Comparison of ENCODE assay signal across 24 mouse cellular contexts in genomic region chr10:108525506-108525905, GRCm38 (mm10).
DNase-seq lines count a peak whose midpoint lies in the region; ATAC-seq lines count a peak whose summit lies in the region.
"Had no signal": no experiment of that assay in that cellular context is flagged by ENCODE, and none has a peak within 500 bp of the region (broad histone marks: within the 10 kb centered on the region; RNA-seq: fewer than 3 reads in every experiment).

No protein-coding gene starts in this region.

- H3K4me2 ChIP-seq in hindbrain, embryonic 11.5 days (replicated peaks; ENCODE audit: low read depth, low read length), result no peak overlapping the region
- no peak overlapping the region for H3K4me2 ChIP-seq in midbrain, embryonic 15.5 days
- H3K4me2 ChIP-seq: forebrain, embryonic 12.5 days; heart, embryonic 15.5 days; limb, embryonic 12.5 days; liver, embryonic 15.5 days; lung, embryonic 14.5 days had no signal

- no peak overlapping the region for H3K4me3 ChIP-seq in hindbrain, embryonic 11.5 days (ENCODE audit: low read depth, low read length)
- no peak overlapping the region for H3K4me3 ChIP-seq in hindbrain, embryonic 10.5 days
- H3K4me3 ChIP-seq in midbrain, embryonic 15.5 days, result no peak overlapping the region
- H3K4me3 ChIP-seq: erythroblast, embryonic 14.5 days; forebrain, embryonic 12.5 days; heart, embryonic 10.5 days; heart, embryonic 15.5 days; limb, embryonic 12.5 days; liver, embryonic 15.5 days had no signal

- no peaks in the 10 kb centered on the region for H3K27me3 ChIP-seq in hindbrain, embryonic 11.5 days (ENCODE audit: control insufficient read depth, insufficient read depth, low read length)
- H3K27me3 ChIP-seq in hindbrain, embryonic 10.5 days (ENCODE audit: insufficient read depth, poor library complexity, severe bottlenecking), result no peaks in the 10 kb centered on the region
- no peaks in the 10 kb centered on the region for H3K27me3 ChIP-seq in midbrain, embryonic 15.5 days (replicated peaks)
- H3K27me3 ChIP-seq: heart, embryonic 15.5 days; limb, embryonic 12.5 days; liver, embryonic 15.5 days; Patski had no signal

- no peak overlapping the region for H3K27ac ChIP-seq in hindbrain, embryonic 11.5 days (ENCODE audit: low read depth, low read length)
- no peak overlapping the region for H3K27ac ChIP-seq in hindbrain, embryonic 10.5 days
- 0 out of 2 replicates have a peak overlapping the region, but pooled peaks have one; percentile 3 for H3K27ac ChIP-seq in midbrain, embryonic 15.5 days
- H3K27ac ChIP-seq: forebrain, embryonic 12.5 days; heart, embryonic 15.5 days; limb, embryonic 12.5 days; liver, embryonic 15.5 days had no signal

- H3K9me3 ChIP-seq in hindbrain, embryonic 11.5 days (ENCODE audit: control insufficient read depth, low read length), result no peaks in the 10 kb centered on the region
- no peaks in the 10 kb centered on the region for H3K9me3 ChIP-seq in hindbrain, embryonic 10.5 days
- H3K9me3 ChIP-seq in midbrain, embryonic 15.5 days, result no peaks in the 10 kb centered on the region
- H3K9me3 ChIP-seq: forebrain, embryonic 12.5 days; heart, embryonic 10.5 days; heart, embryonic 15.5 days; limb, embryonic 12.5 days; liver, embryonic 15.5 days had no signal

- 0 out of 2 replicates have a peak, but pooled peaks have one; percentile 26 for ATAC-seq in hindbrain, embryonic 11.5 days (ENCODE audit: low FRiP score)
- peak; percentile 40; the same call in 1 of the 2 replicates for ATAC-seq in midbrain, embryonic 15.5 days (replicated peaks)
- ATAC-seq: intestine, postnatal 0 days had no signal

- H3K4me1 ChIP-seq in hindbrain, embryonic 11.5 days (replicated peaks; ENCODE audit: control insufficient read depth, insufficient read depth, low read length), result no peaks in the 10 kb centered on the region
- peaks cover 12% of the 10 kb centered on the region for H3K4me1 ChIP-seq in hindbrain, embryonic 10.5 days (replicated peaks)
- peaks cover 7% of the 10 kb centered on the region for H3K4me1 ChIP-seq in midbrain, embryonic 15.5 days
- H3K4me1 ChIP-seq: liver, embryonic 15.5 days had no signal

- no peaks in the 10 kb centered on the region for H3K36me3 ChIP-seq in hindbrain, embryonic 11.5 days (ENCODE audit: control insufficient read depth, insufficient read depth, low read length)
- H3K36me3 ChIP-seq in hindbrain, embryonic 10.5 days, result no peaks in the 10 kb centered on the region
- H3K36me3 ChIP-seq in midbrain, embryonic 15.5 days (replicated peaks), result no peaks in the 10 kb centered on the region
- H3K36me3 ChIP-seq: forebrain, embryonic 12.5 days; heart, embryonic 10.5 days; heart, embryonic 15.5 days; limb, embryonic 12.5 days; liver, embryonic 15.5 days had no signal

- 93% methylated on average over 11 of the region's 11 CpGs for WGBS in hindbrain, embryonic 11.5 days
- 93% methylated on average over 11 of the region's 11 CpGs for WGBS in hindbrain, embryonic 10.5 days
- 74% methylated on average over 11 of the region's 11 CpGs for WGBS in midbrain, embryonic 15.5 days

- no peak for DNase-seq in hindbrain, embryonic 11.5 days (ENCODE audit: low spot score)
- DNase-seq in hindbrain, embryonic 10.5 days (ENCODE audit: low spot score), result no peak
- DNase-seq in layer of hippocampus, adult 9-11 months, result peak; percentile 28
- DNase-seq in layer of hippocampus, adult 8-10 months (ENCODE audit: low spot score in 2 of 2), result no peak
- DNase-seq in cerebellum, adult 11 months, result no peak
- no peak for DNase-seq in kidney, postnatal 10 days
- DNase-seq: adrenal gland, postnatal 14 days; cerebellum, adult 2 months; cerebellum, postnatal 14 days; gastrocnemius, postnatal 25 days; heart, adult 11 months; kidney, postnatal 36 days; lung, embryonic 14.5 days; lung, postnatal 14 days; thymus, postnatal 4 days had no signal

- H3K9ac ChIP-seq in hindbrain, embryonic 11.5 days (ENCODE audit: low read depth, low read length), result no peak overlapping the region
- no peak overlapping the region for H3K9ac ChIP-seq in midbrain, embryonic 15.5 days
- H3K9ac ChIP-seq: forebrain, embryonic 12.5 days; heart, embryonic 15.5 days; limb, embryonic 12.5 days; liver, embryonic 15.5 days; lung, embryonic 14.5 days had no signal
